Mouse (Mus musculus) layer of hippocampus, adult 9-11 months (tissue): Measurements from ENCODE around the gene Tsen2.

ENCODE experiments used
- DNase-seq: peaks from one replicate; pipeline ENCODE4 v3.0.0; 2022

Tsen2 gene

DNA sequence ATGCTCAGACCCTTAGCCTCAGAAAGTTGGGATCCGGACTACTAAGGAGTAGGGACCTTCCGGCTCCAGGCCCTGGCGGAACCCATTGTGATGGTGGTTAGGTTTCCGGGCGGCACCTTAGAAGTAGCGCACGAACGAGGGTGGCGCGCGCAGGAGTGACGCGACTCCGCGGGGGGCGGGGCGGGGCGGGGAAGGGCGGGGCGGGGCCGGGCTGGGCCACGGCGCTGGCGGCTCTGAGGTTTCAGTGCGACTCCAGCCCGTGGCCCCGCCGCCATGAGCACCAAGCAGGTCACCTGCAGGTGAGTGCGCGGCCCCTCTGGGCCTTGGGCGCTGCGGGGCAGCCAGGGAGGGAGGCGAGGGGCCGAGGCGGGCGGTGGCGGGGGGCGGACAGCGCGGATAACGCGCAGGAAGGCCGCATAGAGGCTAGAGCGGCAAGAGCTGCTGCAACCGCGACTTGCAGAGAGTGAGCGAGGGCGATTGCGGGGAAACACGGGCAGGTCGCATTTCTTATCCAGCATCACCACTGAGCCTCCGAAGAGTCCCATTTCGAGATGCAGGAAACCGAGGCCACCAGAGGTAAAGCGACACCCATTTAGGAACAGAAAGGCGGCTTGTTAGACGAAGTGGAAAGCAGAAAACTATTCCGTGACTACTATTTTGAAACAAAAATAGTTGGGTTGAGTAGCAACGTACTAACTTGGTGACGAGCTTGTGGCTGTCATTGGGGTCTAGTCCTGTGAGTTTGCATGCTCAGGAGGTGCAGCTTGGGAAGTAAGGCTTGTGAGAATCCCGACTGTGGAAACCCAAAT is 57.5 kb downstream of the Tsen2 start, which contains the start of gene Mkrn2:
Mkrn2 (plus strand) TSS at position 188 of the 809 bp plus-strand sequence.
- peak; percentile 74 for DNase-seq

DNA sequence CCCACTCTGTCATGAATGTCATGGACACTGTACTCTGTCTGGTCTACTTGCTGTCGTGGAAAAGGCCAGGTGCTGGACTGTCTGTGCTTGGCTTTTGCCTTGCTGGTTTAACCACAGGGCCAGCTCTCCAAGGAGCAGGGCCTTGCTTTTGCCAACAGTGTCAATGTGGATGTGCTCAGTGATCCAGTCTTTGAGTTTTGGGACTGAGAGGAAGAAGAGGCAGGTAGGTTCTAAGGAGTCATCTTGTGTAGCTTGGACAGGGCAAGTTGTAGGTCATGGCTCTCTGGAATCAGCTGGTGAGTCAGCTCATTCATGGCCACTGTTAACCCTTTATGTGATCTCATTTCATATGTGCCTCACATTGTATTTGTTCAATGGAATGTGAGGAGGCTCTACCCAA is 62.0 kb downstream of the Tsen2 start:
- DNase-seq, result no peak

DNA sequence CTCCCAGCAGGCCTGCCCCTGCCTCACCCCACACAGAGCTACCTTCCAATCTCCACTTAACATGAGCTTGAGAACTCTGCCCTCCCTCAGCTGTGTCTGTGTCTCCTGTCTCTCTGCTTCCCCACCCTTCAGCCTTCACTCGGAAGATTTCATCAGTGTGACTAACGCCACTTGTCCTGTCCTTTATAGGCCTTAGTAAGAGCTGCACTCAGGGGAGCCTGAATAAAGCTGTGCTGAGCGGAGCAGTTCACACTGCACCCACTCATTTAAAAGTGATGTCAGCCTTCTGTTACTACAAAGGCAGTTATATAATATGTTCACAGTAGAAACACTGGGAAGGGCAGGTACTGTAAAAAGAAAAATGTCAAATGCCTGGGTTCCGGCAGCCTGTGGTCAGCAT is 63.0 kb downstream of the Tsen2 start:
- peak; percentile 71 for DNase-seq

DNA sequence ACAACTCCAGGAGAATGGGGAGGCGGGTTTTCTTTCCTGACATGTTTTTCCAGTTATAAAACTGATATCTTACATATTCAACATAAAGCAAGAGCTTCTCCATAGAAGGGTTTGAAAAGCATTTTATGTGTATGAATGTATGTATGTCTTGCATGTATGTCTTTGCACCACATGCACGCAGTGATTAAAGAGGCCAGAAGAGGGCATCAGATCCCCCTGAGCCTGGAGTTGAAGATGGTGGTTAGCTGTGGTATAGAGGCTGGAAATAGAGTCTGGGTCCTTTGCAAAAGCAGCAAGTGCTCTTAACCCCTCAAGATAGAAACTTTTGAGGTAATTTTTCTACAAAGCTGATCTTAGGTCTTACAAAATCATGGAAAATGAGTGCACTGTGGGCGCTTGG is 64.7 kb downstream of the Tsen2 start:
- no peak for DNase-seq

DNA sequence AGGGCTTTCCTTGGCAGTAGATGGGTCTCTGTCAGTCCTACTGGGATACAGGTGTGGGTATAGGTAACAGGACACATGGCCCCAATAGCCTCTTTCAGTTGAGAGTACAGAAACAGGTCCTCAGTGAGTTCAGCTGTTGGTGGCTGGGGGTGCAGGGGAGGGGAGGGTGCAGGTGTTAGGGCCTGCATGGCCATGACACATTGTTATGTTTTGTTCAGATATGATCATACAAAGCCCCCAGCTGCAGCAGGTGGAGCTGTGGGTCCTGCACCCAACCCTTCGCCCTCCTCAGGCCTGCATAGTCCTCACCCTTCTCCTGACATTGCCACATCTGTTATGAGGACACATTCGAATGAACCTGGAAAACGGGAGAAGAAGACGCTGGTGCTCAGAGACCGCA is 65.8 kb downstream of the Tsen2 start:
- no peak for DNase-seq

DNA sequence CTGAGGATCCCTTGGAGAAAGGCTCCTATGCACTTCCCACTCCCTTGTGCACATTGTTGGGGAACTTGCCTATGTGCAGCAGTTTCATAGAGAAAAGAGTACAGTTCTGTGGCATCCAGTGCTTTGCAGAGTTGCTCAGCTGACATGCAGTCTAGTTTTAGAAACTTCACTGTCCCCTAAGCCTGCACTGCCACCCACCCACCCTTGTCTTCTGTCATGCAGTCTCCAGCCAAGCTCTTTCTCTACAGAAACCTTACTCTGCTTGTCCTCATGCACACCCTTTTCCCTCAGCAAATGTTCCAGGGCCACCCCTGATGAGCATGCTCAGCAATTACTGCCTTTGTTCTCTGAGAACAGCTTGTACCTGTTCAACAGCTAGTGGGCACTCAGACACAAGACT is 69.3 kb downstream of the Tsen2 start:
- no peak for DNase-seq

DNA sequence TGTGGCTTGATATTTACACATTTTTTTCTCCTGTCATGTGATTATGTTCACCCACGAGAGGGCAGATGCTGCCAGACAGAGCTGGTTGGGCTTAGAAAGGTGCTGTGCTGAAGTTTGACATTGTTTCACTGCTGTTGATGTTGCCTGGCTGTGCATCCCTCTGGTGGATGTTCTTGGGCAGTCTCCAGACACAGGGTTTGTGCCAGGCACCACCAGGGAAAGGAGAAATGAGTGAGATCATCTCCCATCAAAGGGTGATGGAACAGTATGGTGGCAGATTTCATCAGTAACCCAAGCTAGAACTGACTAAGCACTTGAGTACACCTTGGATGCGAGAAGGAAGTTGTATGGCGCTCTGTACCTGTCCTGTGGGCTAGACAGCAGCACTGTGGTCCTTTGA is 71.5 kb downstream of the Tsen2 start:
- no peak for DNase-seq

DNA sequence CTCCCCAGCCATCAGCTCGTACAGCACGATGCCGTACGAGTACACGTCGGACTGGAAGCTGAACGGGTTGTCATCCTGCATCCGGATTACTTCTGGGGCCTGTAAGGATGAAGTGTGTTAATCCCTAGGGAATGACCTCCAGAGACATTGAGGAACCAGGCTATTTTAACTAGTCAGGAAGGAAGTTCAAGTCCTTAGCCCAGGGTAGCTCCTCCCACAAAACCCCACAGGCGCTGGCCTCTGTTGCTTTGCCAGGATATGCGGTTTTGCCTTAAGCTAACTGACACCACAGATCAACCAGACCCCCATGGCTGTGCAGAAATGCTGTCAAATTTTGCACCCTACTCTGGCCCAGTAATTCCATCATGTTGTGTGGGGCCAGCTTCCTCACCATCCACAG is 75.4 kb downstream of the Tsen2 start:
- no peak for DNase-seq

DNA sequence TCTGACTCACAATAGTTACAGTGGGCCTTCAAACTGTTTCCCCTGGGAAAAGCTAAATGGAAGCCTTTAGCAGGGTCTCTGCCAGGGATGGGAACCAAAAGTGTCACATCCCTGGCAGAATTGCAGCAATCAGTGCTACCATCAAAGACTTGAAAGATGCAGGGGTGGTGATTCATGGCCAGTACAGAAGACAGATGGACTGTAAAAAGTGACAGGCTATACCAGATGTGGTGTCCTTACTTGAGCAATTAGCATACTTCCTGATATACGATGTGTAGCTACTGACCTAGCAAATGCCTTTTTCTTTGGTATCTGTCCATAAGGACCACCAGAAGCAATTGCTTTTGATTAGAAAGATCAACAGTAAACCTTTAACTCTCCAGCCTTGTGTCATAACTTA is 76.5 kb downstream of the Tsen2 start:
- no peak for DNase-seq

DNA sequence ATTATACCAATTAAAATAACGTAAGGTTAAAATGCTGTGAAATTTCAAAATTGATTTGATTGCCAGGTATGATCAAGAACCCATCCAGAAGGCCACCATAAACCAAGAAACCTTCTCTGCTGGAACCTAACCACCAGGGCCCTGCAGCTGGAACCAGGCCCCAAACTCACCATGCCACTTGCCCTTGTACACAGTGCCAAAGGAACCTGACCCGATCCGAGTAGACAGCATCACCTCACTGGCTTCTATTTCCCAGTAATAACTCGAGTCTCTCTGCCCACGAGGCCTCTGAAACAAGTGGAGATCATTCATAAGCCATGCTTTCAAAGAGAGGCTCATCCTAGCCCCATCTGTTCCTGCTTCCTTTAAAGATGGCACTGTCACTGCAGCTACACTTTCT is 81.7 kb downstream of the Tsen2 start:
- no peak for DNase-seq
